Mouse (Mus musculus): Measurements from ENCODE around the gene 4932438H23Rik. TPM values are rescaled to one million over a fixed set of nuclear protein-coding genes. Genes with fewer than 3 reads are reported as not detected.

The 4932438H23Rik gene
- 4.6 and 8.2 TPM in 2 replicates for total RNA-seq (2014; fragmentation: Nextera tagmentation)
- total RNA-seq (2017): 0.98 and 1.3 TPM in 2 replicates
- 0.07 TPM in 1 of 2 replicates, not detected in the other for polyA plus RNA-seq (2012)

GRCm38 (mm10) chr16:91095022-91095421 lies at the start of gene 4932438H23Rik:
Gene 4932438H23Rik (minus strand): TSS chr16:91095122.
- H3K4me3 ChIP-seq (ENCODE audit: low read depth, low read length): no peak within 1 kb of the TSS
- no peak for DNase-seq (ENCODE audit: low spot score)
- no peaks in the 10 kb centered on the region for H3K9me3 ChIP-seq (replicated peaks)
- no peaks in the 10 kb centered on the region for H3K36me3 ChIP-seq (replicated peaks)
- peaks cover 11% of the 10 kb centered on the region for H3K27me3 ChIP-seq (ENCODE audit: insufficient read depth, low read length)
- ATAC-seq (ENCODE audit: extremely low read depth, insufficient number of reproducible peaks, low FRiP score, poor library complexity, severe bottlenecking): no peak
- peaks cover 7% of the 10 kb centered on the region; the same call in 1 of the 2 replicates for H3K4me1 ChIP-seq (ENCODE audit: insufficient read depth, low read depth, low read length)
- no peak for TF ChIP-seq CTCF (IDR thresholded peaks at IDR 0.05; ENCODE audit: low read depth, low read length)
- TF ChIP-seq GATA2 (IDR thresholded peaks at IDR 0.05; ENCODE audit: borderline replicate concordance, low read depth, low read length): no peak
- TF ChIP-seq POLR2AphosphoS5 (IDR thresholded peaks at IDR 0.05; ENCODE audit: insufficient replicate concordance, low read depth, low read length): no peak
- no peak for TF ChIP-seq TAL1 (conservative IDR thresholded peaks at IDR 0.05; ENCODE audit: low read depth, low read length)
- no peak for TF ChIP-seq GATA1 (IDR thresholded peaks at IDR 0.05; ENCODE audit: borderline replicate concordance, low read length)

- H3K4me1 ChIP-seq (ENCODE audit: insufficient read depth, low read depth, low read length): no peaks in the 10 kb centered on the region
- no peaks in the 10 kb centered on the region for H3K36me3 ChIP-seq (replicated peaks)
- DNase-seq (ENCODE audit: low spot score) (no peak), ATAC-seq (ENCODE audit: extremely low read depth, insufficient number of reproducible peaks, low FRiP score, poor library complexity, severe bottlenecking) (no peak)
- H3K4me3 ChIP-seq (ENCODE audit: low read depth, low read length): no peak overlapping the region
- peaks cover 3% of the 10 kb centered on the region; the same call in 1 of the 2 replicates for H3K27me3 ChIP-seq (ENCODE audit: insufficient read depth, low read length)
- TF ChIP-seq TAL1 (conservative IDR thresholded peaks at IDR 0.05; ENCODE audit: low read depth, low read length) (no peak), POLR2AphosphoS5 (IDR thresholded peaks at IDR 0.05; ENCODE audit: insufficient replicate concordance, low read depth, low read length) (no peak), CTCF (IDR thresholded peaks at IDR 0.05; ENCODE audit: low read depth, low read length) (no peak), GATA1 (IDR thresholded peaks at IDR 0.05; ENCODE audit: borderline replicate concordance, low read length) (no peak), GATA2 (IDR thresholded peaks at IDR 0.05; ENCODE audit: borderline replicate concordance, low read depth, low read length) (no peak)
- H3K9me3 ChIP-seq (replicated peaks): peaks cover 3% of the 10 kb centered on the region; the same call in 1 of the 2 replicates
These were observed 46.2 kb upstream of the 4932438H23Rik start for GRCm38 (mm10) chr16:91140991-91141630.

DNA sequence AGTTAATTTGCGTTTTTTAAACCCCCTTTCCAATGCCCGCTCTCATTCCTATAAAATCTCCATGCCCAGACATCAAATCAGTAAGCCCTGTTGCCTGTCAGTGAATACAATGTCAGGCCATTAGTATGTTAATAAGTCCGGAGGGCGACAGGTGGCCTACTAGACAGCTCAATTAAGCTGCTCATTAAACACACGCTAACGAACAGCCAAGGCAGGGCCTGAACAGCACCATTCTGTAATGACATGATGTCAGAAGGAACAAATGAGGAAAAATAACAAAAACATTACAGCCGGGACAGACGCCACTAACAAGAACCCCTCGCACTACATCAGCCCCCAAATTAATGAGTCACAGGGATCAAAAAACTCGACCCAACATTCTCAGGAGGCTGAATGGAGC lies 45.5 kb upstream of the 4932438H23Rik start:
- peaks cover 3% of the 10 kb centered on the region; the same call in 1 of the 2 replicates for H3K9me3 ChIP-seq (replicated peaks)
- TF ChIP-seq CTCF (IDR thresholded peaks at IDR 0.05; ENCODE audit: low read depth, low read length) (no peak), POLR2AphosphoS5 (IDR thresholded peaks at IDR 0.05; ENCODE audit: insufficient replicate concordance, low read depth, low read length) (no peak)
- peaks cover 3% of the 10 kb centered on the region; the same call in 1 of the 2 replicates for H3K27me3 ChIP-seq (ENCODE audit: insufficient read depth, low read length)
- H3K36me3 ChIP-seq (replicated peaks): no peaks in the 10 kb centered on the region
- no peak for ATAC-seq (ENCODE audit: extremely low read depth, insufficient number of reproducible peaks, low FRiP score, poor library complexity, severe bottlenecking)
- no peaks in the 10 kb centered on the region for H3K4me1 ChIP-seq (ENCODE audit: insufficient read depth, low read depth, low read length)
- H3K4me3 ChIP-seq (ENCODE audit: low read depth, low read length): no peak overlapping the region
- DNase-seq (ENCODE audit: low spot score): no peak

- Histone ChIP-seq H3K4me3 (ENCODE audit: low read depth, low read length) (no peak overlapping the region), H3K36me3 (replicated peaks) (no peaks in the 10 kb centered on the region), H3K4me1 (ENCODE audit: insufficient read depth, low read depth, low read length) (no peaks in the 10 kb centered on the region), H3K9me3 (replicated peaks) (peaks cover 3% of the 10 kb centered on the region; the same call in 1 of the 2 replicates), H3K27me3 (ENCODE audit: insufficient read depth, low read length) (peaks cover 3% of the 10 kb centered on the region; the same call in 1 of the 2 replicates)
- no peak for DNase-seq (ENCODE audit: low spot score)
- no peak for ATAC-seq (ENCODE audit: extremely low read depth, insufficient number of reproducible peaks, low FRiP score, poor library complexity, severe bottlenecking)
- TF ChIP-seq GATA1 (IDR thresholded peaks at IDR 0.05; ENCODE audit: borderline replicate concordance, low read length) (no peak), POLR2AphosphoS5 (IDR thresholded peaks at IDR 0.05; ENCODE audit: insufficient replicate concordance, low read depth, low read length) (no peak), TAL1 (conservative IDR thresholded peaks at IDR 0.05; ENCODE audit: low read depth, low read length) (no peak), GATA2 (IDR thresholded peaks at IDR 0.05; ENCODE audit: borderline replicate concordance, low read depth, low read length) (no peak), CTCF (IDR thresholded peaks at IDR 0.05; ENCODE audit: low read depth, low read length) (no peak)
These were observed 45.1 kb upstream of the 4932438H23Rik start for GRCm38 (mm10) chr16:91140056-91140455.

- no peak for TF ChIP-seq TAL1 (conservative IDR thresholded peaks at IDR 0.05; ENCODE audit: low read depth, low read length)
- no peak for TF ChIP-seq CTCF (IDR thresholded peaks at IDR 0.05; ENCODE audit: low read depth, low read length)
- Histone ChIP-seq H3K9me3 (replicated peaks) (peaks cover 3% of the 10 kb centered on the region; the same call in 1 of the 2 replicates), H3K27me3 (ENCODE audit: insufficient read depth, low read length) (peaks cover 3% of the 10 kb centered on the region; the same call in 1 of the 2 replicates), H3K4me1 (ENCODE audit: insufficient read depth, low read depth, low read length) (no peaks in the 10 kb centered on the region), H3K4me3 (ENCODE audit: low read depth, low read length) (no peak overlapping the region), H3K36me3 (replicated peaks) (no peaks in the 10 kb centered on the region)
- no peak for ATAC-seq (ENCODE audit: extremely low read depth, insufficient number of reproducible peaks, low FRiP score, poor library complexity, severe bottlenecking)
- DNase-seq (ENCODE audit: low spot score): no peak
These were observed 44.6 kb upstream of the 4932438H23Rik start for GRCm38 (mm10) chr16:91139481-91139880.

- Histone ChIP-seq H3K9me3 (replicated peaks) (peaks cover 3% of the 10 kb centered on the region; the same call in 1 of the 2 replicates), H3K27me3 (ENCODE audit: insufficient read depth, low read length) (peaks cover 3% of the 10 kb centered on the region; the same call in 1 of the 2 replicates), H3K4me1 (ENCODE audit: insufficient read depth, low read depth, low read length) (no peaks in the 10 kb centered on the region), H3K36me3 (replicated peaks) (no peaks in the 10 kb centered on the region), H3K4me3 (ENCODE audit: low read depth, low read length) (no peak overlapping the region)
- ATAC-seq (ENCODE audit: extremely low read depth, insufficient number of reproducible peaks, low FRiP score, poor library complexity, severe bottlenecking) (no peak), DNase-seq (ENCODE audit: low spot score) (no peak)
- no peak for TF ChIP-seq CTCF (IDR thresholded peaks at IDR 0.05; ENCODE audit: low read depth, low read length)
- TF ChIP-seq GATA1 (IDR thresholded peaks at IDR 0.05; ENCODE audit: borderline replicate concordance, low read length): no peak
- TF ChIP-seq TAL1 (conservative IDR thresholded peaks at IDR 0.05; ENCODE audit: low read depth, low read length): no peak
- TF ChIP-seq GATA2 (IDR thresholded peaks at IDR 0.05; ENCODE audit: borderline replicate concordance, low read depth, low read length): no peak
- TF ChIP-seq POLR2AphosphoS5 (IDR thresholded peaks at IDR 0.05; ENCODE audit: insufficient replicate concordance, low read depth, low read length): no peak
These were observed 43.8 kb upstream of the 4932438H23Rik start for GRCm38 (mm10) chr16:91138736-91139135.
